Mouse (Mus musculus) kidney, embryonic 14.5 days (tissue): Measurements from ENCODE around the gene Dcun1d1. TPM values are rescaled to one million over a fixed set of nuclear protein-coding genes. Genes with fewer than 3 reads are reported as not detected.

Experiments used
- ATAC-seq: fragments of 200-750 bp; cut with Nextera tagmentation; 2 replicates; pipeline ENCODE4 v1.8.0; 2017; ENCODE audit warnings: moderate number of reproducible peaks, mild to moderate bottlenecking, moderate TSS enrichment, moderate library complexity; ENCODE audit not compliant: low FRiP score, low TSS enrichment
- H3K27ac ChIP-seq: fragments of 300-500 bp; sonication (generic); 2 replicates; pipeline ENCODE4 v1.5.1; 2014; ENCODE audit warnings: low read depth, mild to moderate bottlenecking, low read length, moderate library complexity, mixed read lengths
- H3K27me3 ChIP-seq: fragments of 300-500 bp; sonication (generic); 2 replicates; pipeline ENCODE4 v1.6.1; 2014; ENCODE audit warnings: mild to moderate bottlenecking, low read length; ENCODE audit not compliant: control insufficient read depth, insufficient read depth
- H3K36me3 ChIP-seq: fragments of 300-500 bp; sonication (generic); 2 replicates; pipeline ENCODE4 v1.6.1; 2014; ENCODE audit warnings: low read length, mixed read lengths; ENCODE audit not compliant: control insufficient read depth, insufficient read depth
- H3K4me1 ChIP-seq: fragments of 300-500 bp; sonication (generic); 2 replicates; pipeline ENCODE4 v1.6.1; 2014; ENCODE audit warnings: low read length, mixed read lengths; ENCODE audit not compliant: control insufficient read depth, insufficient read depth
- H3K4me2 ChIP-seq: fragments of 300-500 bp; sonication (generic); replicated peaks from 2 replicates; pipeline ENCODE4 v1.6.1; 2014; ENCODE audit warnings: low read depth, mild to moderate bottlenecking, low read length
- H3K4me3 ChIP-seq: fragments of 300-500 bp; sonication (generic); 2 replicates; pipeline ENCODE4 v1.5.1; 2014; ENCODE audit warnings: mild to moderate bottlenecking, low read length
- H3K9ac ChIP-seq: fragments of 300-500 bp; sonication (generic); 2 replicates; pipeline ENCODE4 v1.6.1; 2014; ENCODE audit warnings: low read depth, mild to moderate bottlenecking, low read length, moderate library complexity
- H3K9me3 ChIP-seq: fragments of 300-500 bp; sonication (generic); 2 replicates; pipeline ENCODE4 v1.6.1; 2016; ENCODE audit warnings: low read length; ENCODE audit not compliant: control insufficient read depth
- whole genome bisulfite sequencing: fragments of 180-500 bp; shearing (Covaris S2); extraction: QIAGEN DNeasy Blood & Tissue Kit; methylation state at CpG from one replicate; pipeline ENCODE4 v1.1.7; 2014; 5-methylcytosine and 5-hydroxymethylcytosine counted together
- polyA plus RNA-seq: library from polyadenylated mRNA; unstranded; fragments of >200 nt; fragmentation: Nextera tagmentation; extraction: Ambion mirVana; gene quantifications from 2 replicates; pipeline ENCODE4 v1.2.1, GENCODE M21; 2014

Gene Dcun1d1
- polyA plus RNA-seq, 1 experiment from 2014 or later, result 95.8 TPM

DNA sequence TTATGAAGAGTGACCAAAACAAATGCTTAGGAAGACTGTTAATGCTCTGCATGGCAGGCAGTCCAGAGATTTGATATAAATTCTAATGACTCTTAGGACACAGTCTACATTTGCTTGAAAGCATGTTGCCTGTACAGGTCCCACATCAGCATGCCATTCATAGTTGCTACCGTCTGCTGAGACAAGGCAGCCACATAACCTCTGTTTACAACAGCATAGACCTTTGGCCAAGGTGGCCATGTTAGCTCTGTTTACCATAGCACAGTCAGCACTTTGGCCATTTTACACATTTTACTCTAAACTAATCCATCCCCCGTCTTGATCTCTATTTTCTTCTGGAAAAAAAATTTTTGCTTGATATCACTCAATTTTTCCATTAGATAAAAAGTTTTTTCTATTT is 47.7 kb downstream of the Dcun1d1 start:
- no peak overlapping the region for H3K4me3 ChIP-seq
- no peak for ATAC-seq
- H3K27ac ChIP-seq, result no peak overlapping the region
- no peaks in the 10 kb centered on the region for H3K9me3 ChIP-seq
- no peaks in the 10 kb centered on the region for H3K27me3 ChIP-seq
- H3K4me2 ChIP-seq, result no peak overlapping the region
- H3K4me1 ChIP-seq, result no peaks in the 10 kb centered on the region
- H3K9ac ChIP-seq, result no peak overlapping the region
- 97% methylated on average over 2 of the region's 2 CpGs for WGBS
- H3K36me3 ChIP-seq, result peaks cover 9% of the 10 kb centered on the region; the same call in 1 of the 2 replicates

DNA sequence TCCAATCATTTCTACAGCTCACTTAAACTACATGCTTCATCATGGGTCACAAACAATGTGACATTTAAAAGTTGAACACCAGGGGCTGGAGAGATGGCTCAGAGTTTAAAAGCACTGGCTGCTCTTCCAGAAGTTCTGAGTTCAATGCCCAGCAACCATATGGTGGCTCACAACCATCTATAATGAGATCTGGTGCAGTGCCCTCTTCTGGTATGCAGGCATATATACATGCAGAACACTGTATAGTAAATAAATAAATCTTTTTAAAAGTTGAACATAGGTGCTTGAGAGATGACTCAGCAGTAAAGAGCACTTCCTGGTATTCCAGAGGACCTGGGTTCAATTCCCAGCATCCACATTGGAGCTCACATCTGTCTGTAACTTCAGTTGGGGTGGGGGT is 54.0 kb downstream of the Dcun1d1 start:
- Histone ChIP-seq H3K9ac (no peak overlapping the region), H3K4me1 (no peaks in the 10 kb centered on the region), H3K4me3 (no peak overlapping the region), H3K36me3 (no peaks in the 10 kb centered on the region), H3K4me2 (no peak overlapping the region), H3K9me3 (no peaks in the 10 kb centered on the region), H3K27me3 (no peaks in the 10 kb centered on the region), H3K27ac (no peak overlapping the region)
- no peak for ATAC-seq

DNA sequence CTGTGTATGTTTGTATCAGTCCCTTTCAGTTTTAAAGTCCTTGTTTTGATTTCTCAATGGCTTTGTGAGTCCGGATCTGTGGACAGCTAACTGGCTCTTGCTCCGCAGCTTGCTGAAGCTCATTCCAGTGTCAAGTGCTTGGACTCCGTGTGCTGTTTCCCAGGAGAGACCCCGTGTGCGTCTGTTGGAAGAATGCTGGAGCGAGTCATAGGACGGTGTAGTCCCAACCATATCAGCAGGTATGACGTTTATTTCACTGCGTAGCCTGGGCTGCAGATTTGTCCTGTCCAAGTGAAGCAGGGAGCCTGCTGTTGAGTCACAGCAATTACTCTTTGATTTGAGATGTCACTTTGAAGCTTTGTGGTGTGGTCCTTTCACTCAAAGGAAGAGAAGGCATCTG is 87.9 kb downstream of the Dcun1d1 start:
- no peaks in the 10 kb centered on the region; the same call in 1 of the 2 replicates for H3K9me3 ChIP-seq
- no peak for ATAC-seq
- 95% methylated on average over 9 of the region's 9 CpGs for WGBS
- peaks cover 2% of the 10 kb centered on the region; the same call in 1 of the 2 replicates for H3K36me3 ChIP-seq
- H3K27me3 ChIP-seq, result no peaks in the 10 kb centered on the region
- H3K4me1 ChIP-seq, result no peaks in the 10 kb centered on the region
- H3K27ac ChIP-seq, result no peak overlapping the region
- H3K9ac ChIP-seq, result no peak overlapping the region
- no peak overlapping the region for H3K4me3 ChIP-seq
- H3K4me2 ChIP-seq, result no peak overlapping the region

Other genes starting within 250 kb of the Dcun1d1 start
- 20.4 and 39.7 TPM in 2 replicates for gene Atp11b, start 183.3 kb downstream of the Dcun1d1 start, polyA plus RNA-seq
- gene Mccc1, start 63.2 kb upstream of the Dcun1d1 start, polyA plus RNA-seq, result 25.1 and 41.4 TPM in 2 replicates
- gene Ccdc144b, start 116.1 kb upstream of the Dcun1d1 start, polyA plus RNA-seq, result not detected in 2 replicates
- 73.1 and 85.4 TPM in 2 replicates for gene Acad9, start 128.5 kb upstream of the Dcun1d1 start, polyA plus RNA-seq
- 7.0 and 11.8 TPM in 2 replicates for gene D3Ertd254e, start 213.6 kb upstream of the Dcun1d1 start, polyA plus RNA-seq